ENCODE assay signal across 7 mouse cellular contexts in genomic region chr2:35840956-35841816, GRCm38 (mm10).
DNase-seq lines count a peak whose midpoint lies in the region; ATAC-seq lines count a peak whose summit lies in the region.

No protein-coding gene starts in this region.

- DNase-seq in 3134 (ENCODE audit: extremely low read depth, insufficient read length, low spot score) (peak; percentile 28), A20 (ENCODE audit: low read depth, low spot score) (peak; percentile 95)
- DNase-seq in skeletal muscle tissue, adult 2 months (ENCODE audit: low read depth, low spot score), result peak; percentile 38
- DNase-seq in layer of hippocampus, postnatal 14 days (ENCODE audit: low spot score in 2 of 2), result no peak
- no peak for DNase-seq in layer of hippocampus, postnatal 10 days (ENCODE audit: low spot score in 2 of 2)

- no peak overlapping the region for H3K9ac ChIP-seq in limb, embryonic 13.5 days

- ATAC-seq in common myeloid progenitor, adult 5-6 weeks (replicated peaks; ENCODE audit: low read depth, poor library complexity, severe bottlenecking), result peak; percentile 75
- 0 out of 2 replicates have a peak, but pooled peaks have one; percentile 49 for ATAC-seq in limb, embryonic 13.5 days (ENCODE audit: low FRiP score, low read depth)

- no peaks in the 10 kb centered on the region for H3K36me3 ChIP-seq in limb, embryonic 13.5 days

- H3K4me2 ChIP-seq in limb, embryonic 13.5 days (replicated peaks), result peak overlapping the region; percentile 21; the same call in 1 of the 2 replicates

- H3K4me1 ChIP-seq in limb, embryonic 13.5 days, result peaks cover 50% of the 10 kb centered on the region

- H3K4me3 ChIP-seq in limb, embryonic 13.5 days, result no peak overlapping the region

- 17% methylated on average over 14 of the region's 14 CpGs for WGBS in limb, embryonic 13.5 days

- H3K27me3 ChIP-seq in limb, embryonic 13.5 days, result no peaks in the 10 kb centered on the region

- no peak overlapping the region for H3K27ac ChIP-seq in limb, embryonic 13.5 days

- peaks cover 12% of the 10 kb centered on the region for H3K9me3 ChIP-seq in limb, embryonic 13.5 days

Comparison
In these comparisons a context has a peak if more than half of its experiments do, and no peak if none do; other contexts are left out.
1. DNase-seq: peak in 3134 (single experiment), A20 (single experiment) and skeletal muscle tissue, adult 2 months (single experiment); none in layer of hippocampus, postnatal 14 days (0 of 2) and layer of hippocampus, postnatal 10 days (0 of 2).